Mouse (Mus musculus): ENCODE results near the gene Ccdc84.
A peak's percentile ranks its signal among the peaks of the same experiment; 100 is the strongest.
"Not testable (repeated sequence)": the region's sequence is repeated elsewhere in the genome, so short reads cannot be mapped to it uniquely, and the experiment has no call there.

The Ccdc84 gene

DNA sequence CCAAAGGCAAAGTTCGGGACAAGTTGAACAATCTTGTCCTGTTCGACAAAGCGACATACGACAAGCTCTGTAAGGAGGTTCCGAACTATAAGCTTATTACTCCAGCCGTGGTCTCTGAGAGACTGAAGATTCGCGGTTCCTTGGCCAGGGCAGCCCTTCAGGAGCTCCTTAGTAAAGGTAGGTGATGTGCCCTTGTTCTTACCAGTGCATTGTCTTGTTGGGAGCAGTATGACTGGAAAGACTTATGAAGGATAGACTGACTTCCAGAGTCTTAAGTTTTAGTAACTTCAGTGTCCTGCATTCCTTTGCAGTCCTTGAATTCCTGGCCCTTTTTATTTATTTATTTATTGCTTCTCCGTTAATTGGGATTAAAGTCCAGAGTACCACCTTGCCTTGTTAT, 9.7 kb downstream of the Ccdc84 start:
- DNase-seq (ENCODE audit: low spot score in 2 of 2) = not testable (repeated sequence)

DNA sequence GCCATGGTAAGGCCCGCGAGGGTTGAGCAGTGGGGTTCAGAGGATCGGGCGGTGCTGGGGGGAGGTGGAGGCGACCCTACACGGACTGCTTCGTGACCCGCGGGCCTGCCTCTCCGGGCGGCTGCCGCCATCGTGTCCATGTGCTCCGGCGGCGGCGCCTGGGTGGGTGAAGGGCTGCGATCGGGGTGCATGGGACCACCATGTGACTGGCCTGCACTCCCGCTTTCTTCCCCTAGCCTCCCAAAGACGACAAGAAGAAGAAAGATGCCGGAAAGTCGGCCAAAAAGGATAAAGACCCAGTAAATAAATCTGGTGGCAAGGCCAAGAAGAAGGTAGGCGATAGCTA, 10.6 kb downstream of the Ccdc84 start:
- no peak for DNase-seq (ENCODE audit: low spot score in 2 of 2)

DNA sequence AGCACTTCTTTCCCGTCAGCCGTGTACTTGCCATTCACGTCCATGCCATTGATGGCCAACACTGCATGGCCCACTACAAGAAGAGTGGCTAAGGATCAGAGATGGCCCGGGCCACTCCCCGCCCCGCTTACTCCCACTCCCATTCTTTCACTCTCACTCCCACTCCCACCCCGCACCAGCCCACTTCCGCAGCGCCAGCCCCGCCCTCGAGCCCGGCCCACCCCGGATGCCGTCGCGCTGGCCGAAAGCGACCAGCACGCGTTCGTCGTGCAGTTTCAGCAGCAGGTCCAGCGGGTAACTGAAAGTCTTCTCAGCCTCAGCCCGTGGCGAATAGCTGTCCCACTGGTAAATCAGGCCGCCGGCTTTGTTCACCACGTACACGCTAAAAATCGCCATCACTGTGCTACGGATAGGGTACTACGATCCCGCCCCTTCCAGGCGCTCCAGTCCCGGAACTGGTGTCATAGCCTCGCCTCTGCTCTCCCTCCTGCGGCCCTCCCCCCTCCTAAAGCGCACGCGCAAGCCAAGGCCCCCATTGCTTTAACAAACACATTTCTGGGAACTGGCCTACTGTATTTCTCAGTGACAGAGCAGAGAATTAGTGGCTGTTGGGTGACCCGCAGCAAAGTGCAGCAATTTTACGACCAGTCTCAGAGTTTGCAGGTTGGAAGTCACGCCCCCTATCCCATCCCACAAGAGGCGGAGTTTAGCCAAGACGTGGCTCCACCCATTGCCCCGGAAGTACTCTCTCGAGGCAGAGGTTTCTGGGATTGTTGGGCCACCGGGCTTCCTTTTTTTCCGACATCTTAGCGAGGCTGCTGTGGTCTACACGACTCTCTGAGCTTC, 11.2 kb downstream of the Ccdc84 start, which contains the start of the genes Rps25 and Trappc4:
Gene Rps25, plus strand, starts transcription at position 234 of the 846 bp plus-strand sequence.
Gene Trappc4, minus strand, starts transcription at position 695 of the 846 bp plus-strand sequence.
- DNase-seq (ENCODE audit: low spot score in 2 of 2) = peak; percentile 85 to 88

DNA sequence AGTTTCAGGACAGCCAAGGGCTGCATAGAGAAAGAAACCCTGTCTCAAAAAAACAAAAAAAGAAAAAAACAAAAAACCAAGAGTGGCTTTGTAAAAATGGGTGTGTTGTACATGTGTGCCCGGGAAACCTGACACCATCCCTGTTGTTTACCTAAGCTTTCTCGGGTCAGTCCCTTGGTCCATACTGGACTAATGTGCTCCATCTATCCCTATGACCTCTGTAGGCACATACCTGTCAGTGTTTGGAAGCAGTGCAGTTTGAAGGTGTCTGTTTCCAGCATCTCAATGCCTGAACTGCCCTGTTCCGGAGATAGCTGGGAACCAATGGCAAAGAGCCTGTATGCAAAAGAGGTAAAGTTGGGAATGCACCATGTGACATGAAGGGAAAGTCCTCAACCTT, 13.4 kb downstream of the Ccdc84 start:
- DNase-seq (ENCODE audit: low spot score in 2 of 2) = no peak

DNA sequence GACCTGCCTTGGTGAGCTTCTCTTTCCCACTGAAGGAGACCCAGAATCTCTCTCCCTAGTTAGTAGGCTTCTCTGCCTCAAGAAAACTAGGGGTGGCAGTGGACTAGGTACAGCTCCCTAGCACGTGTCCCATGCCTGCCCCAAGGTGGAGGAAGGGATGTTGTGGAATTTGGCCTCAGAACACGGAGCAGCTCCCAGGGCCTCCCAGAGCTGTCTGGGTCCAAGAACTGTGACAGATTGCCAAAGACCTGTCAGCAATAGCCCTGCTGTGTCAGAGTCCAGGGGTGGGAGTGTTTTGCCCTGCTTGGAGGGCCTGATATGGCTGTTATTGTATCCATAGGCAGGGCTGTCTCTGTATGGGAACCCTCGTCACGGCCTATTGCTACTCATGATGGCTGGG, 17.3 kb downstream of the Ccdc84 start:
- no peak for DNase-seq (ENCODE audit: low spot score in 2 of 2)

DNA sequence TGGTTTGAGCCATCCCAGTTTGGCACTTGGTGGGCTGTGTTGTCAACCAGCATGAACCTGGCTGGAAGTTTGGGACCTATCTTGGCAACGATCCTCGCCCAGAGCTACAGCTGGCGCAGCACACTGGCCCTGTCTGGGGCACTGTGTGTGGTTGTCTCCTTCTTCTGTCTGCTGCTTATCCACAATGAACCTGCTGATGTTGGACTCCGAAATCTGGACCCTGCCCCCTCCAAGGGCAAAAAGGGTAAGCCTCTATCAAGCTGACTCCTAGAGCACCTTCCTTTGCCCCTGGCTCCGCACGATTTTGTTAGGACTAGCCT, 18.6 kb downstream of the Ccdc84 start:
- DNase-seq (ENCODE audit: low spot score in 2 of 2) = no peak

DNA sequence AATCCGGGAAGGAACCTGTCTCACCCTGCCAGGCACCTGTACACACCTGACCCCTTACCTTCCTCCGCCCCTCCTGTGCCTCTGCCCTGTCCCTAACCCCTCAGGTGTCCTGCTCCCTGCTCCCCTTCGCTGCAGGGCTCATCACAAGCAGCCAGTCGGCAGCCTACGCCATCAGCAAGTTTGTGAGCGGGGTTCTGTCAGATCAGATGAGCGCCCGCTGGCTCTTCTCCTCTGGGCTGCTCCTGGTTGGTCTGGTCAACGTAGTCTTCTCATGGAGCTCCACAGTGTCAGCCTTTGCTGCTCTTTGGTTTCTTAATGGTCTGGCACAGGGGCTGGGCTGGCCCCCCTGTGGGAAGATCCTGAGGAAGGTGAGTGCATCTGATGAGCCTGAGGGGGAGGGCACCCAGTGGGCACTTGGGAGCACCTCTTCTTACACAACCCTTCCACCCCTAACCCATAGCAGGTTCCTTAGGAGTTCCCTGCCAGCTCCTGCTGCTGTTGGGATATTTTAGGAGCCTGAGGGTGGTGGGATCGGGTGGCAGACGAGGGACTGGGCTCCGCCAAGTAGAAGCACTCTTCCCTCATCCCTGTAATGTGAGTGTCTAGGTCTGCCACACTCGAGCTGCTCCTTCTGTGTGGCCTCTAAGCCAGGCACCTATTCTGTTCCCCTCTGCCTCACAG, 19.1 kb downstream of the Ccdc84 start:
- DNase-seq (ENCODE audit: low spot score in 2 of 2) = no peak

DNA sequence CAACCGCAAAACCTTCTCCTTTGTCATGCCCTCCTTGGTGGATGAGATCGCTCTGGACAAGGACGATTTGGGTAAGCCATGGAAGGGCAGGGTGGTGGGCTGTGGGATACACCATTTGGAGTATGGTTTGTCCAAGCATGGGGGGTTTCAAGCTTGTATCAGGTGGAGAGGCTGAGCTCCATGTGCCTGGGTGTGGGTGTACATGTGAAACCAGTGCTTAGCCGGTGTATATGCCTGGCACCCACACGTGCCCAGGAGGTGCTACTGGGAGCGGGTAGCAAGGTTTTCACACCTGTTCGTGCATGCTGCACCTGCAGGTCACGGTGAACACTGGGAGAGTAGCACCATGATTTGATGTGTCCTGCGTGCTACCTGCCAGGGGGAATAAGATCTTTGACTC, 19.8 kb downstream of the Ccdc84 start:
- DNase-seq (ENCODE audit: low spot score in 2 of 2) = no peak

DNA sequence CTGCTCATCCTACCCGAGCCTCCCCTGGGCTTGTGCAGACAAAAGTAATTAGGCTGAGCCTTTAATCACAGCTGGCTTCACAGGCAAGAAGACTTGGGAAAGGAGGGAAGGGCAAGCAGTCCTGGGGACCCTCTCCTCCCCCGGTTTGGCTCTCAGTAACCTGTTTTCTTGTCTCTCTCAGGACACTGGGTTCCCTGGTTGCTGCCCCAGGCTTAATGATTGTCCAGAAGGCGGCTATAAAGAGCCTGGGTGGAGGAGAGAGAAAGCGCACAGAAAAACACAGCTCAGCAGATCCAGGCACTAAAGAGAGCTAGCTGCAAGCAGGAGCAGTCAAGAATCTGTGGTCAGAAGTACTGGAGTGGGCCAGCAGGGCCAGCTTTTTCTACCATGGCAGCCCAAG, 20.3 kb downstream of the Ccdc84 start:
- DNase-seq (ENCODE audit: low spot score in 2 of 2) = no peak

DNA sequence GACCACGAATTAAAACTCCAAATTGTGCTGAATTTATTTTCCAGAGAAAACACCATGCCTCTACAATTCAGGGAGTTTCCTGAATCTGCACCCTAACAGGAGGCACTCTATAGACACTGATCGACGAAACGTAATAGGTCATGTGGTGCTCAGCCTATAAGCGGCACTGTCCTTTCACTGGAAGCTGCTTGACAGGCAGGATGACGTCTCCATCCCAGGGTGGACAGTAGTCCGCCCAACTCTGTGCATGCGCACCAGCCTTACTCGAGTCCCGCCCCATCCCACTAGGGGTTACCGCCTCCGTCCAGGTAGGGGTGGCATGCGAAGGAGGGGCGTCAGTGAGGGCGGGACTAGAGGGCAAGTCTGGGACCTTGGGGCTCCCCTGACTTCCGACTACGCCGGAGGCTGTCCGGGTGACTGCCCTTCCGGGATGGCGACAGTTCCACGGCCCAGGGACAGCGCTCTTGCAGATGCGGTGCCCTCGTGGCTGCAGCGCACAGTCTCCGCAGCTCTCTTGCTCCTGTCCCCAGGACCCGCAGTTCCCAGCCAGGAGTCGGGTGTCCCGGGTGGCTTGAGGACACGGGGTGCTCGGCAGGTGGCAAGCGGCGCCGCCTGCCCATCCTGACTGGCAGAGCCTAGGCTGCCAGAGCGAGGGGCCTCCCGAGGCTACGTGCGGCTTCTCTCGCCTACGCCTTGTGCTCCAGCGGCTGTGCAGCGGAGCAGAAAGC, 21.5 kb downstream of the Ccdc84 start, which contains the start of gene Slc37a4:
Gene Slc37a4, plus strand, starts transcription at position 169 of the 728 bp plus-strand sequence.
- peak; percentile 91 to 95 for DNase-seq (ENCODE audit: low spot score in 2 of 2)

DNA sequence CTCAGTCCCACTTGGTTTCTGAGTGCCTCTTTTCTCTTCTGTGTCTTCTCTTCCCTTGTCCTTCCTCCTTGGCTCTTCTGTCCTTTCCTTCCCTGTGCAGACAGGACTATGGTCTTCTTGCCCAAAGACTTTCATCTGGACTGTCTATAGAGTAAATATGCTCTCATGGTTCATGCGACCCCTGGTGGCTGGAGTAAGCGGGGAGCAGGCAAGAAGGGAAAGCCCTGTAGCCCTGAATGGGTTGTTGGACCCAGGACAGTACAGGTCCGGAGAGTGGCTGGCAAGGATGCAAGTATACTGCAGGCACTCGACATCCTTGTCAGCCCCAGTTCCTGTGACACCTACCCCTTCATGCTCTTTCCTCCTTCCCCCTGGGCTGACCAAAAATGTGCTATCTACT, 26.9 kb downstream of the Ccdc84 start:
- no peak for DNase-seq (ENCODE audit: low spot score in 2 of 2)

DNA sequence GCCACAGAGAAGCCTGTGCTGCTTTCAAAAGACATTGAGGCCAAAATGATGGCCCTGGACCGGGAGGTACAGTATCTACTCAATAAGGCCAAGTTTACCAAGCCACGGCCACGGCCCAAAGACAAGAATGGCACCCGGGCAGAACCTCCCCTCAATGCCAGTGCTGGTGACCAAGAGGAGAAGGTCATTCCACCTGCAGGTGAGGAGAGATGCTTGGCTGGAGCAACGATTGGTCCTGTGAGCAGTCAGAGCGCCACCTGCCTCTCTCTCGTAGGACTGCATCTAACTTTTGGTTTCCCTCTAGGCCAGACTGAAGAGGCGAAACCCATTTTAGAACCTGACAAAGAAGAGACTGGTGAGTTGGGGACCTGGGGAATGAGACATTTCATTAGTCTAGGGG, 29.1 kb downstream of the Ccdc84 start:
- DNase-seq (ENCODE audit: low spot score in 2 of 2) = no peak

DNA sequence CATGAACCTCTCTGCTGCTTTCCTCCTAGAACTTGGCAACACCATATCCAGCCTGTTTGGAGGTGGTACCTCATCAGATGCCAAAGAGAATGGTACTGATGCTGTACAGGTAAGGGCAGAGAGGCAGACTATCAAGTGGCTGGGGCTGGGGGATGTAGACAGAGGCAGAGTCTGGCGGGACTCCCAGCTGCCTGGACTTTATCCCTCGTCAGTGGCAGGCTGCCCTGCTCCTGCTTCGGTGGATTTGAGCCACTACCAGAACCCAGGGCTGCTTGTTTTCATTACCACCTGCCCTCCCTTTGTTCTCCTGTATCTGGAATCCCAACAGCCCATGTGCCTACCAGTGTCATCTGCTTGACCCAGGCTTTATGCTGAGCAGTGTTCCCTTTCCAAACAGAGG, 31.1 kb downstream of the Ccdc84 start:
- no peak for DNase-seq (ENCODE audit: low spot score in 2 of 2)

DNA sequence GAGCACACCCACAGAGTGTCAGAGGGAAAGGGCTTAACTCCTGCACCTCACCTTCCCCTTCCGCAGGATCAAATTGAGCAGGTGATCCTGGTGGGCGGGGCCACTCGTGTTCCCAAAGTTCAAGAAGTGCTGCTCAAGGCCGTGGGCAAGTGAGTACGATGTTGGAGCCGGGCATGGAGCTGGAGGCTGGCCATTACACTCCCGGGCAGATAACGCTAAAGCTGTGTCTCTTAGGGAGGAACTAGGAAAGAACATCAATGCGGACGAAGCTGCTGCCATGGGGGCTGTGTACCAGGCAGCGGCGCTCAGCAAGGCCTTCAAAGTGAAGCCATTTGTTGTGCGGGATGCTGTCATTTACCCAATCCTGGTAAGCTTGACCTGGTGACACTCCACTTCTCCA, 33.8 kb downstream of the Ccdc84 start:
- DNase-seq (ENCODE audit: low spot score in 2 of 2) = no peak

DNA sequence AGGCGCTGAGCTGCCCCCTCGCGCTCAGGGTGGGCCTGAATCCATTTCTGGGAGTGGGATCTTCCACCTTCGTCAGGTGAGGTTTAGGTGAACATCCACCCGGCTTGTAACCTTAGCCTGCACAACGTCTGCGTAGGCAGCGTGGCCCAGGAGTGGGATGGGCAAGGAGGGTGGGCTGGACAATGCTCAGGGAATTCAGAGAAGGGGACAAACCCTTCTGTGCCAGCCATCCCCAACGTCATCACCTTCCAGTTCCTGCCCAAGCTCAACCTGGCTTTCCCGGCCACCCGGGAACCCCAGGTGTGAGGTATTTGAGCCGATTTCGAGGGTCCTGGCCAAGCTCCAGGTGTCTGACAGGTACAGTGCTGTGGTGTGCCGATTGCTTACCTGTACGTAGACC, 38.5 kb downstream of the Ccdc84 start:
- no peak for DNase-seq (ENCODE audit: low spot score in 2 of 2)

DNA sequence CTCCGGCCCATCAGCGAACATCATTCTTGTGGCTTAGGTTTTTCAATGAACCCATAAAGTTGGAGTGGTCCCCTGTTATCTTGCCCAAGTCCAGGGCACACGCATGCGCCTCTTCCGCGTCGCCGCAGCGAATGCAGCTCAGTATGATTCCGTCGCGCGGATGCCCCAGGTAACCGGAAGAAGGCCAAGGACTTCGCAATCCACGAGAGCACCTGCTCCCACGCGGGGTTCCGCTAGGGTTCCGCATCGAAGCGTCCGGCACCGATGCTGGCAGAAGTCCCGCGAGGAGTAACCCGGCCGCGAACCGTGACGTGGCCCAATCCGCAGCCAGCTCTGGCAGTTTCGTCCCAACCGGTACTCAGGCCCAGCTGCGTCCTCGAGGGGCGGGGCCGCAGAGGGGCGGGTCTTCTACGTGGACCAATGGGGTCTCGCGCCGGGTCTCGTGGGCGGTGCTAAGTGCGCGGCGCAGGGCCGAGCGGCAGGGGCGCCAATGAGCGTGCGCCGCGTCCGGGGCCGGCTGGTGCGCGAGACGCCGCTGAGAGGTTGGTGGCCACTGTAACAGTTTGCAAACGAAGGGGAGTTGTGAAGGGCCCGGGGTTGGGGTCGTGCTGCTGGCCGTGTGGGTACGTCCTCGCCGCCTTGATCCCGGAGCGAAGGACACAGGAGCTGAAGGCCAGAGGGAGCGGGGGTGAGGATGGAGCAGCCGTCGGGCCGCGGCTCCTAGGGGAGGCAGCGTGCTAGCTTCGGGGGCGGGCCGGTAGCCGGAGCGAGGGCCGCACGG, 39.1 kb downstream of the Ccdc84 start, which contains the start of gene Hyou1:
Gene Hyou1, plus strand, starts transcription at position 437 of the 781 bp plus-strand sequence.
- peak; percentile 98 to 99 for DNase-seq (ENCODE audit: low spot score in 2 of 2)

DNA sequence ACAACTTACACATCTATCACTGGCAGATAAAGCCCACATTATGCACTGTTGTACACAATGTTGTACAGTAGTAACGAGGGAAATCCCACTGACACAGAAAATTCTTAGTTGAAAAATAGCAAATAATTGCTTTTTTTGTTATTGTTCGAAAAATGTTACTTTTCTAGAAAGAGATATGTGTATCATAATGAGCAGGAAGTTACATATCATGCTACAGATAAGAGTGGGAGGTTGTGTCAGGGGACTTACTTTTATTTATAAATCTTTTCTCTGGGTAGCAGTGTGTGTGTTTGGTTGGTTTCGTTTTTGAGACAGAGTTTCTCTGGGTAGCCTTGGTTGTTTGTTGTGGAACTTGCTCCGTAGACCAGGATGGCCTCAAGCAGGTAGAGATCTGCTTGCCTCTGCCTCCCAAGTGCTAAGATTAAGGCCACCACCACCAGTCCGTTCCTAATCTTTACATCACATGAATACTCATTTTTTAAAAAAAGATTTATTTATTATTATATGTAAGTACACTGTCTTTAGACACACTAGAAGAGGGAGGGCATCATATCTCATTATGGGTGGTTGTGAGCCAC, 40.1 kb downstream of the Ccdc84 start:
- DNase-seq (ENCODE audit: low spot score in 2 of 2) = no peak

DNA sequence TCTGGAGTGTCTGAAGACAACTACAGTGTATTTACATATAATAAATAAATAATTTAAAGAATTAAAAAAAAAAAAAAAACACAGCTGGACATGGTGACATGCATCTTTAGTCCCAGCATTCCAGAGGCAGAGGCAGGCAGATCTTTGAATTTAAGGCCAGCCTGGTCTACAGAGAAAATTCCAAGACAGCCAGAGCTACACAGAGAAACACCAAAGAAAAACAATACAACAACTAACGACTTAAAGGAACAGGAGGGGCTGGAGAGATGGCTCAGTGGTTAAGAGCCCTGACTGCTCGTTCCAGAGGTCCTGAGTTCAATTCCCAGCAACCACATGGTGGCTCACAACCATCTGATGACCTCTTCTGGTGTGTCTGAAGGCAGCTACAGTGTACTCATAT, 41.0 kb downstream of the Ccdc84 start:
- DNase-seq (ENCODE audit: low spot score in 2 of 2) = not testable (repeated sequence)

DNA sequence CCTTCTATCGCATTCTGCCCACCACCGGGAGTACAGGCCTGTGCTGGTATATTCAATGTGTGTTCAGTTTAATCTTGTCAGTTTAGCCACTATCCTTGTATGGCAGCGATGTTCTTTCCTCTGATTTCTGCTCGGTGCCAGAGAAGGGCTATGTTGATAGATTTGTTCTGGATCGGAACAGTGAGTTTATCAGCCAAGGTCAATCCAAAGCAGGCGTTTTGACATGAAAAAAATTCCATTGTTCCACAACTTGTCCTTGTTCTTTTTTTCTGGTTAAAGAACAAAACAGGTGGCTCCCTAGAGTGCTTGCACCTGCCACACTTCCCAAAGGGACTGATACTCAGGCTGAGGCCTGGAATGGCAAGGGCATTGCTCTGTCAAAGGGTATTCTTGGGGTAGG, 42.2 kb downstream of the Ccdc84 start:
- no peak for DNase-seq (ENCODE audit: low spot score in 2 of 2)

DNA sequence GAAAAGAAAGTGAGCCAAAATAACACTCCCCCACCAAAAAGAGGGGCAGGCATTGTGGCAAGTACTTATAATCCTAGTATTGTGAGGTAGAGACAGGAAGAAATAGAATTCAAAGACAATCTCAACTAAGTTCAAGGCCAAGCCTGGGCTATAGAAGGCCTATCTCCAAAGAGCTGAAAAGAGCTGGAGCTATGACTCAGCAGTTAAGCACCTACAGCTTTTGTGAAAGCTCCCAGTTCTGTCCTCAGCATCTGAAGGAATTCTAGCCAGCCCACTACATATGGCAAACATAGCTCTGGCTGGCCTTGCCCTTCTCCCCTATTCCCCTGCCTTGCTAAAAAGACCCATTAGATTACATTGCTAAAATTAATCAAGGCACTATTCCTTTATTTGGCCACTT, 45.0 kb downstream of the Ccdc84 start:
- no peak for DNase-seq (ENCODE audit: low spot score in 2 of 2)

DNA sequence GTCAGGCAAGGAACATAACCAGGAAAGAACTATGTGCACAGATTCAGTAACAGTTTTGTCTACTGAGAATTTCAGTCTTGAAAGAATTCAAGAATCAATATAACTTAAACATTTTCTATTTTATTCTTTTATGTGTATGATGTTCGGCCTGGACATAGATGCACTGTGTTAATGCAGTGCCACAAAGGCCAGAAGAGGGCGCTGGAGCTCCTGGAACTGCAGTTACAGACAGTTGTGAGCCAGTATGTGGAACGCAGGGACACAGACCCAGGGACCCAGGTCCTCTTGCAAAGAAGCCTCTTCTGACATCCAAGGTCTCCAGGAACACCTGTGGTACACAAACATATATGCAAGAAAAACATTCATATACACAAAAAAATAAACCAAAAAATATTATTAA, 53.9 kb downstream of the Ccdc84 start:
- no peak for DNase-seq (ENCODE audit: low spot score in 2 of 2)
